Mouse (Mus musculus) gastrocnemius, postnatal 4 days (tissue): ENCODE data around the gene Gga3. TPM values are rescaled to one million over a fixed set of nuclear protein-coding genes. Genes with fewer than 3 reads are reported as not detected.

Experiments used
- DNase-seq, 2 experiments: peaks; one replicate each; pipeline ENCODE4 v3.0.0; 2021 to 2022; ENCODE audit warnings: low spot score in 2 of 2, mixed read lengths in 2 of 2
- total RNA-seq, 2 experiments: library from RNA; stranded (reverse); gene quantifications; 2 replicates each; pipeline ENCODE4 v1.2.3; 2021

Gga3 gene
- total RNA-seq, 2 experiments from 2014 or later, result 15.9 to 21.8 TPM

DNA sequence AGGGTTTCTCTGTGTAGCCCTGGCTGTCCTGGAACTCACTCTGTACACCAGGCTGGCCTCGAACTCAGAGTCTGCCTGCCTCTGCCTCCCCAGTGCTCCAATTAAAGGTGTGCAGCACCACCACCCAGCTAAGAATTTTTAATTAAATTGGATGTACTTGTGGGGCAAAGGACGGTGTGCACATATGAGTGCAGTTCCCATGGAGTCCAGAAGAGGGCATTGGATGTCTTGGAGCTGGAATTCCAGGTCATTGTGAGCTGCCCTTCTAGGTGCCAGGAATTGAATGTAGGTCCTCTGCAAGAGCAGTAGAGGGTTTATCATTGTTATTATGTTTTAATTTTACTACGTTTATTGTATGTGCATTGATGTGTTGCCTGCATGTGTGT lies 27.6 kb upstream of the Gga3 start:
- DNase-seq, result no peak

- no peak for DNase-seq
Measured at GRCm38 (mm10) chr11:115630532-115631504, 27.0 kb upstream of the Gga3 start.

DNA sequence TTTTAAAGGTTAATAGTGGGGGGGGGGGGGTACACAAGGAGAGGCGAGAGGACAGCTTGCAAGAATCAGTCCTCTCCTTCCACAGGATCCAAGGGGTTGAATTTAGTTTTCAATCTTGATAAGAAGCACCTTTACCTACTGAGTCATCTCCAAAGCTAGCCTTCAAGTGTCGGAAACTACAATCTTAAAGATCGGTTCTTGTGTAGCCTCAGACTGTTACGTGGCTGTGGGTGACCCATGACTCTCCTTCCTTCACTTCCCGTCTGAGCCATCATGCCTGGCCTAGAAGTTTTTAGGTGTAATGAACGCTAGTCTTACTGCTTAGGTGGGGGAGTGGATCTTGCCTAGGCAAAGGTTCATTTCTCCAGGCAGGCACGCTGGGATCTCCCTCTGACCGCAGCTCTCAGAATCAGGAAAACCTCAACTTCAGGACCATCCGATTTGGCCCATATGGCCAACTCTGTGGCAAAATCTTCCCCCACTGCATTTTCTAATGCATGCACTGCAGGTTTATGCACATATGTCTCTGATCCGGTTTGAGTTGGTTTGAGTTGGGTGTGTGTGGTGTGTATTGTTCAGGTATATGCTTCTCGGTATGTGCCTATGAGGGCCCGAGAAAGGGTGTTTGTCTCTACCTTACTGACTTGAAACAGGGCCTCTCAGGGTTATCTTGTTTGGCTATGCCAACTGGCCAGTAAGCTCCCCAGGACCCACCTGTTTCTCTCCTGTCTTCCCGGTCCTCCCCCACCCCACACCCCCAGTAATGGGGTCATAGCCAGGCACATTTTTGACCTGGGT lies 26.1 kb upstream of the Gga3 start:
- DNase-seq, result no peak

GRCm38 (mm10) chr11:115628465-115629101 lies 24.7 kb upstream of the Gga3 start:
- no peak for DNase-seq

DNA sequence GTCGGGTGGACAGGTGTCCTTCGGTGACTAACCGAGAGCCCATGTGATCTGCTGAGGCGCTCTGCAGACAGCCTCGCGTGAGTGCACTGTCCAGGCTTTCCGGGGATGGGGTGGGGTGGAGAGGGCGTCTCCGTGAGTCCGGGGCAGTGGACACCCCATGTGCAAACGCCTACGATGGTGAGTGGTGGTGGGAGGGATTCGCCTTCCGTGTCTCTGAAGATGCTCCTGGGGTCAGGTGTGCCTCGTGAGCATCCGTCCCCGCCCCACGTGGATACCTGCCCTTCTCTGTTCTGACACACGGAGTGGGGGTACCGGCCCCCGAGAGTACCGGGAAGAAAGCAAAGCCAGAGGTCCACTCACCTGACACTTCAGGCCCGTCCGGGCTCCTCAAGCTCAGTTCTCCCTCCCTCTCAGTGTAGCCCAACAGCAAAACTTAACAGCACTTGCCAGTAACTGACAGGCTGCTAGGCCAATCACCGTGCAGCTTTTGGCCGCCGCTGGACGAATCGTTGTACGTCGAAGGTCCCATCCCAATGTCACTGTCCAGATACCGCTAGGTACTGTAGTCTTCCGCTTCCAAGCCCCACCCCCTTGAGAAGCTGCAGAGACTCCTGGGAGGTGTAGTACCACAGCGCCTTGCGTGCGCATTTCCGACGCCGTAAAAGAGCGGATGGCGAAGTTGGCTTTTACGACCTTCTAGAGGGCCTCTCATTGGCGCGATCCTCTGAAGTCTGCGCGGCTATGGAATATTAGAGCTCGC lies 24.0 kb upstream of the Gga3 start, which contains the start of gene Slc25a19:
TSS of gene Slc25a19 (minus strand) at position 591 of the 760 bp plus-strand sequence.
- peak; percentile 93 to 99 for DNase-seq

- DNase-seq, result no peak
Measured at GRCm38 (mm10) chr11:115626824-115627616, 23.2 kb upstream of the Gga3 start.

DNA sequence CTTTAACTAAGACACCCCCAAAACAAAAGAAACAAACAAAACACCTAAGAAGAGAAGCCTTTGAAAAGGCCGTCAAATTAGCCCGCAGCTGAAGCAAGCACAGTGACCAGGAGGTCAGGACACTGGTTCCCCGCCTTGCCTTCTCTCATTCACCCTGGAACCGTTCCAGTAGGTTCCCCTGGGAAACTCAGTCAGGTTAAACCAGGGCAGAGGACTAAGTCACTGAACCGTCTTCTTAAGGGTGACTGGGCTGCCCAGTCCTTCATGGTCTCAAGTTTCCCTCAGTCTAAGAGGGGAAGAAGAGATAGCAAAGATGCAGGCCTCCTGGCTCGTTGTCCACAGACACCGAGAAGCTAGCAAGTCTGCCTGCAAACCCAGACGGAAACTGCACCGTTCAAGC lies 22.0 kb upstream of the Gga3 start:
- DNase-seq, result no peak

GRCm38 (mm10) chr11:115623487-115624070 lies 19.7 kb upstream of the Gga3 start:
- DNase-seq, result no peak

- no peak for DNase-seq
Measured at GRCm38 (mm10) chr11:115619949-115620348, 16.1 kb upstream of the Gga3 start.

DNA sequence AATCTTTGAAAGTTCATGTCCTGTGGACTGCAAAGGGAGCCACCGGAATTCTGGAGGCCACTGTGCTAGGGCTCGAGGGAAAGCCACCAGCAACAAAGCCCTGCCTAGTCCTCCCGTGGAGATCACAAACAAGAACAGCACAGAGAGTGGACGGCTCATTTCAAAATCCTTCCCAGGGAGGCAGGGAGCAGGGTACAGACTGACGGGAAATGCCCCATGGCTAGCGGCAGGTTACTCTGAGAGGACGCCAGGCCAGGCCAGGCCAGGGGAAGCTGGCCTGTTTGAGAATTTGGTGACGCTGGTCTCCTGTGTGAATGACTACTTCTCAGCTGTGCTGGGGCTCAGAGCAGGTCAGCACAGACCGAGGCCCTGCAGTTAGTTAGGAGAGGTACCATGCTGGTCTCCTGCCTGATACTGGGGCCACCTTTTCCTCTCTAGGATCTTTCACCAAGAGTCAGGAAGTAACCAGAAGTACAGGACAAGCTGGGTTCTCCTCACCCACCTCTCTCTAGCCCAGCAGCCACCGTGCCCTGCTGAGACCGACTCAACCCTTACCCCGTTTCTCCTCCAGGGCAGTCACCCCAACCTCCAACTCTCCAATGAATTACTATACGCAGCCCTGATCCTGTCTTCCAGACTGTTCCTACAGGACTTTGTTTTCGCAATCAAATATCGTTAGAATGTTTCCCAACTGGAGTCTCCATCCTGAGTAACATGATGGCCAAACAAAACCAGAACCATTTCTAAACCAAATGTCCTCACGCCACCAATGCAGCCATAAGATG lies 15.1 kb upstream of the Gga3 start:
- DNase-seq, result no peak

GRCm38 (mm10) chr11:115618001-115618400 lies 14.2 kb upstream of the Gga3 start:
- DNase-seq, result no peak

DNA sequence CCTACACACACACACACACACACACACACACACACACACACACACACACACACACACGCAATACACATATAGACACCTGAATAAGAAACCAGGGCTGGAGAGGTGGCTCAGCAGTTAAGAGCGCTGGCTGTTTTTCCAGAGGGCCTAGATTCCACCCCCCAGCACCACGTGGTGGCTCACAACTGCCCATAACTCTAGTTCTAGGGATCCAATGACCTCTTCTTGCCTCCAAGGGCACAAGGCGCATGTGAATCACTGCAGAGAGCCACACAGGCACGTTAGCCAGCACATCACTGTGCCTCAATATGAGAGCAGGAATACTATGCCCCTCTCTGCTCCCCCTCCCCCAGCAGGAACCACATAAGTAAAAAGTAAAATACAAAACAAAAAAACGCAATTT lies 13.0 kb upstream of the Gga3 start:
- DNase-seq, result no peak

DNA sequence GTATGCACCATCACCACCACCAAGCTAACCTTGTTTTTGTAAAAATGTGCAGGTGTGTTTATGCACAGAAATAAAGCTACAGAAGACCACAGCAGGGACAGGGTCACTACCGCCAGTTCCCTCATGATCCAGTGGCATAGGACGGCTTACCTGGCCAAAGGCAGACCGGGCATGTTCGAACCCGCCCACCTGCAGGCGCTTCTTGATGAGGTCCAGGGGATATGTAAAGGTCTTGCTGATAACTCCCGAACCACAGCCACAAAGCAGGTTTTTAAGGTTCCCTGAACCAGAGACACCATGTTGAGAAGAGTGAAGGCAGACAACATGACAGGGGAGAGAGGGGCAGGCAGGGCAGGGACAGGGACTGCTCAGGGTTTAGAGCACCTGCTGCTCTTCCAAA lies 12.5 kb upstream of the Gga3 start:
- DNase-seq, result no peak

DNA sequence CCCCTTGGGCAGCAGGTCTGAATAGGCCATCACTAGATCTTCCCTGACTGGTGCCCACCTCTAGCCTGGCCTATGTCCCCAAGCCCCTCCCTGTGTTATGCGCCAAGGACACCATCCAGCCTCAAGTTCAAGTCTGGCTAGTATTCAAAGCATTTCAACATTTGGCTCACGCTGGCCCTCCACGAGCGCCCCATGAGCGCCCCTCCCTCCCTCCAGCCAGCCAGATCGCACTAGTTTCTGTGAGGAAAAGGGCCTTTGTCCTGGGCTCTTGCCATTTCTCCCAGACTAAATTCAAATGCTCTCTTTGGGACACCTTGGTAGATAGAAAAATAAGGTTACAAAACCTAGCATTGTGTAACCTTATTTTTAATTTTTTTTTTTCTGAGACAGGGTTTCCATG lies 12.0 kb upstream of the Gga3 start:
- DNase-seq, result no peak

GRCm38 (mm10) chr11:115615108-115615825 lies 11.4 kb upstream of the Gga3 start:
- DNase-seq, result peak in 1 of 2 experiments; percentile 36

DNA sequence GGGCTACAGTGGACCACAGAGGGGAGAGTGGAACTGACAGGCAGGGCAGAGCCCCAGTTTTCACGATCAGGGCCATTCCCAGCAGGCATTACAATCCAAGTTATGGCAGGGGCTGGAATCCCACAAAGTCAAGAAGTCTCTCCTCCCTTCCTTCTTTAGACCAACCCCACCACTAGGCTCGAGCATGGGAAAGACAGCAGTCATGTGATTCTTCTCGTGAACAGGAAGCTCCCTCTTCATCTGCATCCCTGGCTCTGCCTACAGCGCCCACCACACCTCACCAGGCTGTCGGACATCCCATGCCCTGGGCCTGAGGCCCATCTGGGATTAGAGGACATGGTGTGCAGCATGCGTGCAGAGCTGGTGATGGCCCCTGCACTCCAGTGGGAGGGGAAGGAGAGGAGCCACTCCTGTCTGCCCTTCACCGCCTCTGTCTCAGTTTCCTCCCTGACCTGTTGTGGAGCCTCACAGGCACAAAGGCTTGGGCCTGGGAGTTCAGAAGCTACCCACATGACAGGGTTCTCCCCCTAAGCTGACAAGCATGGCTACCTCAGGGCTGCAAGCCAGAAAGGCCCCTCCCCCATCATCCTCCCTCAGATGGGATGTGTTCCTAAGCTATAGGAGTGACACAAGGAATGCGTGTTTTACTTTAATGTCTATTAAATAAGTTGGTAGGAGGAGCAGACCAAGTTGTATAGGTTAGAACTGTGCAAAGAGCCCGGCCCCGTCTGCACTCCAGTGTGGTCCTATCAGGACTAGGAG lies 10.7 kb upstream of the Gga3 start:
- no peak for DNase-seq
